ENCODE assay signal across 10 mouse cellular contexts in the genomic region with DNA sequence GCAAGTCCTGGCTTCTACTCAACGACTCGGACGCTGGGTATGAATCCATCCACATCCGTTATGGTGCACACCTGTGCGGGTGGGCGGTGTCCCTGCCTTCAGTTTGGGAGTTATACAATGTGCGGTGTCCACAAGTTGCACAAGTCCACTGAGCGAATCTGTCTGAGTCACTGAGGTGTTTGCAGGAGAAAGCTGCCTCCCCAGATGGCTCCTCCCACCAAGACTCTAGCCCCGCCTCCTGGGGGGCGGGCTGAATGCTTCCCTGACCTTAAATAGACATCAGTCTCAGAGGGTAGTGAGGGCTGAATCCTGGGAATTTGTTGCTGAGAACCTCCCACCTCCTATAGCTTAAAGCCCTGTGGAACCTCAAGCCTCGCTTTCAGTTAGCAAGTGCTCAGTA. TPM values are rescaled to one million over a fixed set of nuclear protein-coding genes. Genes with fewer than 3 reads are reported as not detected.
DNase-seq lines count a peak whose midpoint lies in the region; ATAC-seq and TF ChIP-seq lines count a peak whose summit lies in the region.
"Had no signal": no experiment of that assay in that cellular context is flagged by ENCODE, and none has a peak within 500 bp of the region (broad histone marks: within the 10 kb centered on the region; RNA-seq: fewer than 3 reads in every experiment).

No protein-coding gene starts in this region.

- 70% methylated on average over 11 of the region's 11 CpGs for WGBS in liver, embryonic 15.5 days (ENCODE audit: insufficient replicate concordance)
- WGBS in stomach, postnatal 0 days = 80% methylated on average over 11 of the region's 11 CpGs

- no peak for TF ChIP-seq EP300 in stomach, postnatal 0 days (optimal IDR thresholded peaks at IDR 0.05)

- H3K9me3 ChIP-seq in liver, embryonic 15.5 days (replicated peaks) = no peaks in the 10 kb centered on the region
- no peaks in the 10 kb centered on the region for H3K9me3 ChIP-seq in stomach, postnatal 0 days (ENCODE audit: control insufficient read depth, low read length)
- H3K9me3 ChIP-seq: G1E; neural tube, embryonic 13.5 days had no signal

- TF ChIP-seq CTCF in stomach, postnatal 0 days (IDR thresholded peaks at IDR 0.05; ENCODE audit: low read depth) = no peak

- no peak overlapping the region; the same call in 1 of the 2 replicates for H3K4me3 ChIP-seq in liver, embryonic 15.5 days (replicated peaks)
- H3K4me3 ChIP-seq in stomach, postnatal 0 days (ENCODE audit: low read depth, low read length) = no peak overlapping the region
- H3K4me3 ChIP-seq: neural tube, embryonic 13.5 days had no signal

- peak overlapping the region; percentile 40 for H3K4me2 ChIP-seq in liver, embryonic 15.5 days
- H3K4me2 ChIP-seq in stomach, postnatal 0 days (replicated peaks; ENCODE audit: low read depth) = no peak overlapping the region
- H3K4me2 ChIP-seq: neural tube, embryonic 13.5 days had no signal

- H3K27ac ChIP-seq in liver, embryonic 15.5 days (replicated peaks) = peak overlapping the region; percentile 67; the same call in 1 of the 2 replicates
- H3K27ac ChIP-seq in stomach, postnatal 0 days (replicated peaks) = no peak overlapping the region
- H3K27ac ChIP-seq: neural tube, embryonic 13.5 days had no signal

- H3K27me3 ChIP-seq in liver, embryonic 15.5 days = no peaks in the 10 kb centered on the region
- H3K27me3 ChIP-seq in stomach, postnatal 0 days (ENCODE audit: control insufficient read depth, insufficient read depth, low read length) = no peaks in the 10 kb centered on the region
- H3K27me3 ChIP-seq: neural tube, embryonic 13.5 days had no signal

- DNase-seq in thymus, postnatal 4 days = peak; percentile 26
- no peak for DNase-seq in thymus, postnatal 10 days (ENCODE audit: low spot score in 2 of 2)
- DNase-seq in kidney, adult 18-20 months = peak; percentile 49
- DNase-seq in stomach, postnatal 0 days (ENCODE audit: low spot score) = peak; percentile 87
- no peak for DNase-seq in left cerebral cortex, postnatal 14 days (ENCODE audit: low spot score in 2 of 2)
- DNase-seq in heart, postnatal 14 days = no peak

- peaks cover 16% of the 10 kb centered on the region for H3K4me1 ChIP-seq in liver, embryonic 15.5 days (replicated peaks)
- no peaks in the 10 kb centered on the region for H3K4me1 ChIP-seq in stomach, postnatal 0 days (replicated peaks; ENCODE audit: control insufficient read depth, insufficient read depth)
- H3K4me1 ChIP-seq: neural tube, embryonic 13.5 days had no signal

- intact Hi-C loops in left cerebral cortex, postnatal 14 days (cut with DNase I) = no loop called here
- intact Hi-C loops in heart, postnatal 14 days (cut with DNase I) = no loop called here

- H3K9ac ChIP-seq in liver, embryonic 15.5 days = no peak overlapping the region
- no peak overlapping the region for H3K9ac ChIP-seq in stomach, postnatal 0 days (ENCODE audit: low read length)
- H3K9ac ChIP-seq: neural tube, embryonic 13.5 days had no signal

- H3K36me3 ChIP-seq in liver, embryonic 15.5 days (replicated peaks) = no peaks in the 10 kb centered on the region
- no peaks in the 10 kb centered on the region for H3K36me3 ChIP-seq in stomach, postnatal 0 days (ENCODE audit: control insufficient read depth, insufficient read depth, low read length)
- H3K36me3 ChIP-seq: G1E; neural tube, embryonic 13.5 days had no signal

- ATAC-seq in liver, embryonic 15.5 days (ENCODE audit: insufficient read depth) = peak; percentile 40; the same call in 1 of the 2 replicates
- ATAC-seq in stomach, postnatal 0 days (ENCODE audit: low FRiP score, low TSS enrichment) = peak; percentile 91
- no peak for ATAC-seq in erythroid progenitor cell, adult 5-6 weeks (replicated peaks; ENCODE audit: low FRiP score, poor library complexity, severe bottlenecking)

RNA-seq across cellular contexts. Expression of a gene that starts 35.6 kb away (rescaled TPM):
- 90.5 and 100 TPM in 2 replicates for polyA plus RNA-seq in liver, embryonic 15.5 days (2015; fragmentation: Nextera tagmentation; extraction: Ambion mirVana)
- polyA plus RNA-seq in stomach, postnatal 0 days (2015; fragmentation: Nextera tagmentation; extraction: Ambion mirVana) = 220 and 244 TPM in 2 replicates
- 100 to 1,000 TPM; 615 to 674 TPM for total RNA-seq in left cerebral cortex, postnatal 14 days (2021)
- total RNA-seq in erythroid progenitor cell, adult 5-6 weeks (2015; ENCODE audit: low replicate concordance) = 221 and 237 TPM in 2 replicates
- 220 and 279 TPM in 2 replicates for total RNA-seq in erythroid progenitor cell, adult 5-6 weeks (2017; ENCODE audit: low replicate concordance)
- total RNA-seq in heart, postnatal 14 days (2021) = 100 to 1,000 TPM; 541 to 546 TPM

Comparison
In these comparisons a context has a peak if more than half of its experiments do, and no peak if none do; other contexts are left out.
1. DNase-seq: peak in thymus, postnatal 4 days (single experiment), kidney, adult 18-20 months (single experiment) and stomach, postnatal 0 days (single experiment); none in thymus, postnatal 10 days (0 of 2), left cerebral cortex, postnatal 14 days (0 of 2) and heart, postnatal 14 days (0 of 2).